Mouse (Mus musculus) midbrain, embryonic 15.5 days (tissue): ENCODE results near the gene Slc39a2. TPM values are rescaled to one million over a fixed set of nuclear protein-coding genes. Genes with fewer than 3 reads are reported as not detected.

ENCODE experiments used
- ATAC-seq: fragments of 200-750 bp; cut with Nextera tagmentation; replicated peaks from 2 replicates; pipeline ENCODE4 v1.8.0; 2017; ENCODE audit warnings: moderate TSS enrichment
- H3K27ac ChIP-seq: fragments of 300-500 bp; sonication (generic); 2 replicates; pipeline ENCODE4 v1.5.1; 2015; ENCODE audit warnings: mild to moderate bottlenecking, inconsistent platforms
- H3K27me3 ChIP-seq: fragments of 300-500 bp; sonication (generic); replicated peaks from 2 replicates; pipeline ENCODE4 v1.6.1; 2015; ENCODE audit warnings: inconsistent platforms
- H3K36me3 ChIP-seq: fragments of 300-500 bp; sonication (generic); replicated peaks from 2 replicates; pipeline ENCODE4 v1.6.1; 2015; ENCODE audit warnings: inconsistent platforms
- H3K4me1 ChIP-seq: fragments of 300-500 bp; sonication (generic); 2 replicates; pipeline ENCODE4 v1.6.1; 2015; ENCODE audit warnings: inconsistent platforms
- H3K4me2 ChIP-seq: fragments of 300-500 bp; sonication (generic); 2 replicates; pipeline ENCODE4 v1.6.1; 2015; ENCODE audit warnings: inconsistent platforms, mild to moderate bottlenecking, moderate library complexity
- H3K4me3 ChIP-seq: fragments of 300-500 bp; sonication (generic); 2 replicates; pipeline ENCODE4 v1.5.1; 2015; ENCODE audit warnings: mild to moderate bottlenecking, inconsistent platforms
- H3K9ac ChIP-seq: fragments of 300-500 bp; sonication (generic); 2 replicates; pipeline ENCODE4 v1.6.1; 2015; ENCODE audit warnings: mild to moderate bottlenecking, inconsistent platforms
- H3K9me3 ChIP-seq: fragments of 300-500 bp; sonication (generic); 2 replicates; pipeline ENCODE4 v1.6.1; 2016; ENCODE audit warnings: inconsistent platforms
- WGBS: fragments of 180-500 bp; shearing (Covaris S2); methylation state at CpG from one replicate; pipeline ENCODE4 v1.1.7; 2015; ENCODE audit warnings: mixed read lengths; 5-methylcytosine and 5-hydroxymethylcytosine counted together
- polyA plus RNA-seq: library from polyadenylated mRNA; unstranded; fragments of >200 nt; fragmentation: Nextera tagmentation; extraction: Ambion mirVana; gene quantifications from 2 replicates; pipeline ENCODE4 v1.2.1, GENCODE M21; 2015

Slc39a2 gene
- polyA plus RNA-seq, 1 experiment from 2014 or later = 3.0 TPM

DNA sequence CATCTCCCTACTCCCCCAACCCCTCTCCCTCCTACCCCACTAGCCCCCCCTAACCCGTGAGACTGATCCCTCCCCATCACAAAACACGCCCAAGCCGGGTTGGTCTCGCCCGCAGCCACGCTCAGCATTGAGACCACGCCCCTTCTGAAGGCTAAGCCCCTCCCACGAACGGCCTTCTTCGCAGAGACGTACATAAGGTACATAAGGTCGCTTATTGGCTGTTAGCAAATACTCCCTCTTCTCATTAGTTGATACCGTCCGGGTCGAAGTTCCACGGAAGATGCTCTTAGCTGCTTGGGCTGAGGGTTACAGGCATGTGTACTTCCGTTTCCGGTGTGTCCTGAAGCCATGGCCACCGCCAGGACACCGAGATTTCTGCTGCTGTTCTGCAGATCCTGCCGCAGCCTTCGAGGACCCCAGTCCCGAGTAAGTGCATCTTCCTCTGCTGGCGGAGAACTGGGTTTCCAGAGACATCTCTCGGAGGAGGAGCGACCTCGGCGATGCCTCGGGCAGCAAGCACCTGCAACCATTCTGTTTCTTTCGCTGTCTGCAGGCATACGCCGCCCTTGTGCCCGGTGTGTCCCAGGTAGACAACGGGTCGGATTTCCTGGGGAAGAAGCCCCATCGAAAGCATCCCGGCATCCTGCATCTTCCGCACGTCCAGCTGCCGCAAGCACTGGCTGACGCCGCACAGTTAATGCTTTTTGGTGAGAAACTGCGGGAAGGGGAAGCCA lies 7.9 kb upstream of the Slc39a2 start, which contains the start of gene Mettl17:
Gene Mettl17 (plus strand): TSS at position 245 of the 734 bp plus-strand sequence.
- peaks cover 21% of the 10 kb centered on the region for H3K36me3 ChIP-seq
- H3K4me2 ChIP-seq = peak within 1 kb of the TSS; percentile 82
- peaks cover 17% of the 10 kb centered on the region for H3K4me1 ChIP-seq
- H3K4me3 ChIP-seq = peak within 1 kb of the TSS; percentile 67
- H3K9me3 ChIP-seq = no peaks in the 10 kb centered on the region
- peak within 1 kb of the TSS; percentile 66 for H3K9ac ChIP-seq
- peak within 1 kb of the TSS; percentile 83 for H3K27ac ChIP-seq
- under 1% methylated on average over 43 of the region's 43 CpGs for WGBS
- peak; percentile 98 for ATAC-seq
- H3K27me3 ChIP-seq = no peaks in the 10 kb centered on the region

DNA sequence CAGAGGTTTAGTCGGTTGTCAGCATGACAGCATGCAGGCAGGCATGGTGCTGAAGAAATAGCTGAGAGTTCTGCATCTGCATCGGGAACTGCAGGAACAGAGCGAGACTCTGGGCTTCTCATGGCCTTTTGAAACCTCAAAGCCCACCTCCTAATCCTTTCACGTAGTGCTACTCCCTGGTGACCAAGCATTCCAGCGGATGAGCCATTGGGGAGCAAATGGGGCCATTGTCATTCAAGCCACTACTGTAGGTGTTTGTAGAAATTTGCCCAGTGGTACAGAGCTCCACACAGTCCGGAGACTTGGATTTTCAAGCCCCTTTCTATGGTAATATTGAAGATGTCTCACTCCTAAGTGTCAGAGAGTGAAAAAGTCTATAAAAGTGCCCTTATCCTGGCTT lies 6.6 kb upstream of the Slc39a2 start:
- Histone ChIP-seq H3K4me2 (peak overlapping the region; percentile 82), H3K27me3 (no peaks in the 10 kb centered on the region), H3K9me3 (no peaks in the 10 kb centered on the region), H3K4me1 (peaks cover 17% of the 10 kb centered on the region), H3K27ac (no peak overlapping the region), H3K36me3 (peaks cover 33% of the 10 kb centered on the region), H3K9ac (0 out of 2 replicates have a peak overlapping the region, but pooled peaks have one; percentile 66), H3K4me3 (peak overlapping the region; percentile 67)
- ATAC-seq = no peak
- WGBS = 45% methylated on average over 6 of the region's 6 CpGs

DNA sequence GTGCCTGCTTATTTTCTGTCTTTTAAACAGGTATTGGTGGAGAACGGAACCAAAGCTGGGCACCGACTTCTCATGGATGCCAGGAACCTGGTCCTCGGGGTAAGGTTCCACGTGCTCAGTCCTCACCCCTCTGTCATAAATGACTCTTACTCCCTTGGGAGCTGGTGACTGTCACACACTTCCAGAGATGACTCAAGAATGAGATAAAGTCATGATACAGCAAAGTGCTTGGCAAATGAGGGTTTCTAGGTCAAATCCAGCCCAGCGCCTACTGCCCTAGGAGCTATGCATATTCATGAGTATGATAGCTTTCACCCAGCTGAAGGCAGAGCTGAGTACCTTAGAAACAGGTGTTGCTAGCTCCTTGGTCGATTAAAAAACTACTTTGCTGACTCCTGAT lies 2.9 kb upstream of the Slc39a2 start:
- Histone ChIP-seq H3K9me3 (no peaks in the 10 kb centered on the region), H3K36me3 (peaks cover 52% of the 10 kb centered on the region), H3K4me3 (no peak overlapping the region), H3K4me1 (peaks cover 17% of the 10 kb centered on the region), H3K27me3 (no peaks in the 10 kb centered on the region), H3K27ac (no peak overlapping the region), H3K9ac (no peak overlapping the region), H3K4me2 (no peak overlapping the region)
- no peak for ATAC-seq
- 85% methylated on average over 6 of the region's 6 CpGs for WGBS

DNA sequence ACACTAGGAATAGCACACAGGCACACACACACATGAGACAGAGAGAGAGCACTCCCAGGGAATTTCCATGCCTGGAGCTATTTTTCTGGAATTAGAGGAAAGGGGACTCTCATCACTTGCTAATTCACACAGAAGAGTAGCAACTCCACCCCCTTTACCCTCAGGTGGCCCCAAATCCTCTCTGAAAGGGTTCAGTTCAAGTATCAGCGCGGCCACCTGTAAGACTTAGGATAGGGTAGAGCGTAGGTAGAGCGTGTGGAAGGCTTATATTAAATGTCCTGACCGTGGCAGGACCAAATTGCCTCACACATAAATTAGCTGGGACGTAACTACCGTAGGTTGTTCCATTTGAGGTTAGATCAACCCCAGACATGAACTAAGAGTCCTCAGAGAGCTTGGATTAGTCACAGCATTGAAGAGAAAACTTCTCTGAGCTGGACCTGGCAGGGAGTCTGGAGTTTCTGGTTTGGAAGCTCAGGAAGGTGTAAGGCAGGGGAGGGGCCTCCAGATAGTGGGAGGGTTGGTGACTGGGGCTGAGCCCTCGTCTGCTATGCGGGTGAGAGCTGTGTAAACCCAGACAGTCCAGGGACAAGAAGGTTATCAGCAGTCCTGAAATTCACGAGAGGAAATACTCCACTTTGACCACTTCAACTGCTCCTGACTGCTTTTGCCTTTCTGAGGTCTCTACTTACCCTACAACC lies 555 bp downstream of the Slc39a2 start:
- H3K9ac ChIP-seq = no peak overlapping the region
- no peak overlapping the region for H3K4me3 ChIP-seq
- no peaks in the 10 kb centered on the region for H3K9me3 ChIP-seq
- H3K36me3 ChIP-seq = peaks cover 54% of the 10 kb centered on the region
- H3K27ac ChIP-seq = no peak overlapping the region
- no peaks in the 10 kb centered on the region for H3K27me3 ChIP-seq
- WGBS = 29% methylated on average over 10 of the region's 10 CpGs
- H3K4me1 ChIP-seq = no peaks in the 10 kb centered on the region
- ATAC-seq = no peak
- H3K4me2 ChIP-seq = no peak overlapping the region

DNA sequence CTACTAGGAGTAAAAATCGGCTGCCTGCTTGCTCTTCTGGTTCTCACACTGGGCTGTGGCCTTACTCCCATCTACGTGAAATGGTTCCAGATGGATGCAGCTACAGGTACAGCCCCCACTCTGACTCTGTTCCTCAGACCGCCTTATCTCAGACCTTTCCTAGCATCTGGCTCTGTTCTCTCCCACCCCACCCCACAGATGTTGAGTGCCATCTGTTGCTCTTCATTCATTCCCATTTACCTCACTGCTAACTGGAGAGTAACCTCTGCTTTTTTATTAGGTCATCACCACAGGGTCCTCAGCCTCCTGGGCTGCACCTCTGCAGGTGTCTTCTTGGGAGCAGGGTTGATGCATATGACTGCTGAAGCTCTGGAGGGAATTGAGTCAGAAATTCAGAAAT lies 1.1 kb downstream of the Slc39a2 start:
- no peaks in the 10 kb centered on the region for H3K4me1 ChIP-seq
- no peak for ATAC-seq
- no peak overlapping the region for H3K4me2 ChIP-seq
- no peak overlapping the region for H3K27ac ChIP-seq
- 68% methylated on average over 3 of the region's 3 CpGs for WGBS
- H3K4me3 ChIP-seq = no peak overlapping the region
- no peaks in the 10 kb centered on the region for H3K9me3 ChIP-seq
- peaks cover 50% of the 10 kb centered on the region for H3K36me3 ChIP-seq
- H3K27me3 ChIP-seq = no peaks in the 10 kb centered on the region
- no peak overlapping the region for H3K9ac ChIP-seq

DNA sequence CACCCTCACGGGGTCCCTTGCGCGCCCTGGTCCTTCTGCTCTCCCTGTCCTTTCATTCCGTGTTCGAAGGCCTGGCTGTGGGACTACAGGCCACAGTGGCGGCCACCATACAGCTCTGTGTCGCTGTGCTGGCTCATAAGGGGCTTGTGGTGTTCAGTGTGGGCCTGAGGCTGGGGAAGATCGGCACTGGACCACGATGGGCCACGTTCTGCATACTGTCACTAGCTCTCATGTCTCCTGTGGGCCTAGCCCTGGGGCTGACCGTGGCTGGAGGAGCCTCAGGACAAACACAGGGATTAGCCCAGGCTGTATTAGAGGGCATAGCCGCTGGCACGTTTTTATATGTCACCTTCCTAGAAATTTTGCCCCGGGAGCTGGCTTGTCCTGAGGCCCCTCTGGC lies 2.4 kb downstream of the Slc39a2 start:
- ATAC-seq = 0 out of 2 replicates have a peak, but pooled peaks have one; percentile 8
- no peak overlapping the region for H3K9ac ChIP-seq

DNA sequence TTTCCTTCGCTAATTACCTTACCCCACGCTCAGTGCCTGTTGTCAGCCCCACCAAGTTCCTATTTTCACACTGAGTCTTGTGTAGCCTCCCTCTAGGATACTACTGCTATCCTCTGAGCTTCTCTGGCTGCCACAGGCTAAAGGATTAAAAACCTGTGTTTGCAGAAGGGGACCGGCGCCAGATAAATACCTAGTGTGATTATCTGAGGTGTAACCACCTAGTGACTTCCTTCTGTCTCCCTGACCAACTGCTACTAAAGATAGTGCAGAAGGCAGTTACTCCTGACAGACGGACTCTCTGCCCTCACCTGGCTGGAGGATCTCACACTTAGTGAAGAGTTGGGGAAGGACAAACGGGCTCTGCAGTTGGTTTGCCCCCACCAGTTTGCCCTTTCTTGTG lies 3.3 kb downstream of the Slc39a2 start:
- no peak overlapping the region for H3K4me2 ChIP-seq
- no peak overlapping the region for H3K9ac ChIP-seq
- no peaks in the 10 kb centered on the region for H3K27me3 ChIP-seq
- H3K4me1 ChIP-seq = no peaks in the 10 kb centered on the region
- no peak for ATAC-seq
- WGBS = 89% methylated on average over 6 of the region's 6 CpGs
- H3K27ac ChIP-seq = no peak overlapping the region
- no peaks in the 10 kb centered on the region for H3K9me3 ChIP-seq
- H3K36me3 ChIP-seq = peaks cover 29% of the 10 kb centered on the region
- H3K4me3 ChIP-seq = no peak overlapping the region

More for the DNA sequence above, 2.4 kb downstream of the Slc39a2 start:
- Histone ChIP-seq H3K27ac (no peak overlapping the region), H3K4me2 (no peak overlapping the region), H3K9me3 (no peaks in the 10 kb centered on the region), H3K36me3 (peaks cover 37% of the 10 kb centered on the region), H3K27me3 (no peaks in the 10 kb centered on the region), H3K4me3 (no peak overlapping the region), H3K4me1 (no peaks in the 10 kb centered on the region)
- 83% methylated on average over 14 of the region's 14 CpGs for WGBS

DNA sequence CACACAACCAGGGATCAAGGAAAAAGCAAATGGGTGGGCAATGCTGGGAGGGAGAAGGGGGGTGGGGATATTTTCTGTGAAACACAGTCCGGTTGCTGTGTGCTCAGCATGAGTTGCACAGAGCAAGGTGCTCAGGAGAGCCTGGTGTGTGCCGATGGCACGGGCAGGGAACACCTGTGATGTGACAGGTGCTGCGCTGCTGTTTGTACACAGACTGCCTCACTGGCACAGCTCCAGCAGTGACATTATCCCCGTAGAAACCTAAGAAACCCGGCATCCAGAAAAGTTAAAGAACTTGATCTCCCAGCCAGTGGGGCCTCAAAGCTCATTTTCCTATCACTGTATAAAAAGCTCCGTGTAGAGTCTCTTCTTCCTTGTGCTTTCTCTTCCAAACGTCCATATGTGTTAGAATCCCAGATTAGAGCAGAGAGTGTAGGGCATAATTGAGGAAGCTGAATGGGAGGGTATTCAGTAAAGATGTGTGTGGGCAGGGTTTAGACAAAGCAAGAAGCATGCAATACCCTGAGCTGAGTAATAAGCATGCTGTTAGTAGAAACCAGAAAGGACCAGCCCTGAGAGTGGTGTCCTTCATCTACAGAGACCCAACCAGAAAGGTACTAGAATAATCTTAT lies 4.0 kb downstream of the Slc39a2 start:
- no peak overlapping the region for H3K27ac ChIP-seq
- no peak for ATAC-seq
- 78% methylated on average over 8 of the region's 8 CpGs for WGBS
- H3K36me3 ChIP-seq = peaks cover 22% of the 10 kb centered on the region
- H3K27me3 ChIP-seq = no peaks in the 10 kb centered on the region
- no peak overlapping the region for H3K9ac ChIP-seq
- H3K4me3 ChIP-seq = no peak overlapping the region
- H3K4me1 ChIP-seq = no peaks in the 10 kb centered on the region
- H3K4me2 ChIP-seq = no peak overlapping the region
- no peaks in the 10 kb centered on the region for H3K9me3 ChIP-seq

DNA sequence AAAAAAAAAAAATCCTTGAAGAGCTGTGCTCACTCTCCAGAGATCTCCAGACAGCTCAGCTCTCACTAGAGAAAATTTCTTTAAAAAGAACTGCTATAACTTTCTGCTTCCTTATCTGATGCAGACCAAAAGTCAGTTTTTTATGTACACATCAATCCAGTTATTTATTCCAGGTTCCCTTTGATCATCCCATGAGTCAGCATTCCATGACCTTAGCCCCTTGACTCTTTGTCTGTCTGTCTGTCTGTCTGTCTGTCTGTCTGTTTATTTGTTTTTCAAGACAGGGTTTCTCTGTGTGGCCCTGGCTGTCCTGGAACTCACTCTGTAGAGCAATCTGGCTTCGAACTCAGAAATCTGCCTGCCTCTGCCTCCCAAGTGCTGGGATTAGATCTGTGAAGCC lies 6.7 kb downstream of the Slc39a2 start:
- H3K4me1 ChIP-seq = no peaks in the 10 kb centered on the region; the same call in 1 of the 2 replicates
- 100% methylated on average over 1 of the region's 1 CpGs for WGBS
- no peaks in the 10 kb centered on the region for H3K9me3 ChIP-seq
- no peaks in the 10 kb centered on the region for H3K27me3 ChIP-seq
- peaks cover 10% of the 10 kb centered on the region; the same call in 1 of the 2 replicates for H3K36me3 ChIP-seq
- H3K4me2 ChIP-seq = no peak overlapping the region
- no peak for ATAC-seq
- no peak overlapping the region for H3K27ac ChIP-seq
- no peak overlapping the region for H3K4me3 ChIP-seq
- no peak overlapping the region for H3K9ac ChIP-seq

DNA sequence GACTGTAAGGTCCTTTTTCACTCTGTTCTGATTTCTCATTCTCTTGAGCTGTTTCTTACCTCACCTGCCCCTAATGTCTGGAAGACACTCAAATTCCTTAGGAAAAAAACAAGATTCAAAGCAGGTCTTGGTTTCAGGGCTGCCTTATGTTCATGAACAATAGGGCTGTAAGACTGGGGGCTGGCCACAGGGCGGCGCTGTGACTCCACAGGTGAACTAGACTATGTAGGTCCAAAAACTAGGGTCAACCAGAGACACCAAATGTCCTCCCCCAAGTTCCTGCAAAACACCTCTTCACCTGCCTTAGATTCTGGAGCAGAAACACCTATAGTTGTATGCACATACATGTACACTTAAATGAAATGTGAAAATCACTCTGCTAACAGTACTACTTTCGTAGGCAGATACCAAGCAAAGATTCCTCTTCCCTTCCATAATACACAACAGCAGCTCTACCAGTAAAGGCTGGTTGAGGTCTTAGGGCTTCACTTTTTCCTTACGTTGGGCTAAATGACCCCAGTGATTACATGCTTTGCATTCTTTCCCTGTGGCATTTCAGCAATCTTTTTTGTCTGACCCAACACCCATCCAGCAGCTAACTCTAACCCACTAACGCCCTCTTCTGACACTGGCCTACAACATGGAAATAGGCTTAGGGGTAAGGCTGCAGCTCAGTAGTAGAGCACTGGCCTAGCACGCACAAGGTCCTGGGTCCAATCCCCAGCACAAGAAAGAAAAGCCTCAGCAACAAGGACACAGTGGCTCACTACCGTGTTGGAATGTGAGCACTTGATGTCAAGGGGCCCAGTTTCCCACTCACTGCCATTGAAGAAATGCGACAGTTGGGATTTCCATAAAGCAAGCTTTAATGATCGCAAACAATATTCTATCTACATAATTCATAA lies 10.4 kb downstream of the Slc39a2 start:
- H3K4me3 ChIP-seq = no peak overlapping the region
- no peak overlapping the region for H3K4me2 ChIP-seq
- no peaks in the 10 kb centered on the region for H3K27me3 ChIP-seq
- ATAC-seq = peak; percentile 65
- no peak overlapping the region for H3K27ac ChIP-seq
- H3K9me3 ChIP-seq = no peaks in the 10 kb centered on the region
- 60% methylated on average over 9 of the region's 9 CpGs for WGBS
- no peak overlapping the region for H3K9ac ChIP-seq
- H3K36me3 ChIP-seq = no peaks in the 10 kb centered on the region
- H3K4me1 ChIP-seq = no peaks in the 10 kb centered on the region; the same call in 1 of the 2 replicates

DNA sequence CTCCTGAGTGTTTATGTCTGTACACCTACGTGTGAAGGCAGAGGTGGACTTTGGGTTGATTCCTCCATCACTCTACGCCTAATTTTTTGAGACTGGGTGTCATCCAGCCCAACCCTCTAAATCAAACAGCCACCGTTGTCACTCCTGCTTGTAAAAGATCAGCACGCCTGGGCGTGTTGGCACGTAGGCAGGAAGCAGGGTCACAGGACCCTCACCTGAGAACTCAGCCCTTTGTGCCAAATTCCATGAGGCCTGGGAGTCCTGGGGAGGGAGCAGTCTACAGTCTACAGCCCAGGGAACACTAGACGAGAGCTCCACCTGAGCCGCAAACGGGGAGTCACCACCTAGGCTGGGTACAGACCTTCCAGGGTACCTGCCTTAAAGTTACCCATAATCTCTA lies 11.1 kb downstream of the Slc39a2 start:
- no peak overlapping the region for H3K9ac ChIP-seq
- no peaks in the 10 kb centered on the region for H3K9me3 ChIP-seq
- no peaks in the 10 kb centered on the region; the same call in 1 of the 2 replicates for H3K4me1 ChIP-seq
- ATAC-seq = peak; percentile 29
- H3K27ac ChIP-seq = no peak overlapping the region
- no peak overlapping the region for H3K4me3 ChIP-seq
- 94% methylated on average over 9 of the region's 9 CpGs for WGBS
- no peak overlapping the region for H3K4me2 ChIP-seq
- H3K27me3 ChIP-seq = no peaks in the 10 kb centered on the region
- no peaks in the 10 kb centered on the region for H3K36me3 ChIP-seq
